Mouse (Mus musculus): ENCODE data around the gene Myl6b.
A peak's percentile ranks its signal among the peaks of the same experiment; 100 is the strongest.

DNA sequence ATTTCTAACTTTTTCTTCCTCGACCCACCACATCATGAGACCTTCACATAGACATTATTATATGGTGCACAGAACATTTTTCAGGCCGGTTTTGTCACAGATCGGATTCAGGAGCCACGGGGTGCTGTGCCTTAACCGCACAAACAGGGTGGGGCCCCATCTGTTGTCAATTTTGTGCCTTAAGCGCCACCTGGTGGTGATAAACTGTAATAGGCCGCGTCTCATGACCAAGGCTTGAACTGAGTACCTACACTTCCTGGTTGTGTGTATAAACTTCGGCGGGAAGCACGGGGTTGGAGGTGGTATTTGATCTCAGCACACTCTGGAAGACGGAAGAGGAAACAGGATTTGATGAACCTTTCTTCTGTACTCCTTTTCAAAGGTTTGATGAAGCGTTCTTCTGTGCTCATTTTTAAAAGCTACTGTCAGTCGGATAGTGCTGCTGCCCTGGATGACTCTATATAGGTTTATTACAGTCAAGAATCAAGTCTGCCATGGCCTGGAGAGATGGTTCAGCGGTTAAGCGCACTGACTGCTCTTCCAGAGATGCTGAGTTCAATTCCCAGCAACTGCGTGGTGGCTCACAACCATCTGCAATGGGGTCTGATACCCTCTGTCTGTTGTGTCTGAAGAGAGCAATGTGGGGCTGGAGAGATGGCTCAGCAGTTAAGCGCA lies 37.9 kb upstream of the Myl6b start:
- peak; percentile 76 for TF ChIP-seq CTCF (IDR thresholded peaks at IDR 0.05; ENCODE audit: control insufficient read depth, insufficient read depth, insufficient read length)
- TF ChIP-seq MYOD1 (IDR thresholded peaks at IDR 0.05; ENCODE audit: control insufficient read depth, insufficient read length, low read depth), result no peak
- no peak for TF ChIP-seq FOSL1 (IDR thresholded peaks at IDR 0.05; ENCODE audit: insufficient read depth, low read length, poor library complexity, severe bottlenecking)
- TF ChIP-seq MAX (IDR thresholded peaks at IDR 0.05), result peak; percentile 91
- TF ChIP-seq USF1 (IDR thresholded peaks at IDR 0.05; ENCODE audit: low read depth), result peak; percentile 38

Data from C2C12 (cell line).